In genomic region chr10:65889881-65890280, GRCm38 (mm10) we compare ENCODE assay signal across 21 mouse cellular contexts.
DNase-seq lines count a peak whose midpoint lies in the region; ATAC-seq and TF ChIP-seq lines count a peak whose summit lies in the region.
"Had no signal": no experiment of that assay in that cellular context is flagged by ENCODE, and none has a peak within 500 bp of the region (broad histone marks: within the 10 kb centered on the region; RNA-seq: fewer than 3 reads in every experiment).

No protein-coding gene starts in this region.

- H3K4me1 ChIP-seq in kidney, embryonic 14.5 days (ENCODE audit: control insufficient read depth, insufficient read depth, low read length), result no peaks in the 10 kb centered on the region
- H3K4me1 ChIP-seq in kidney, postnatal 0 days (replicated peaks; ENCODE audit: insufficient read depth, low read length), result no peaks in the 10 kb centered on the region
- H3K4me1 ChIP-seq: forebrain, embryonic 10.5 days; forebrain, embryonic 13.5 days; hindbrain, embryonic 12.5 days; hindbrain, embryonic 15.5 days had no signal

- TF ChIP-seq CTCF in kidney, postnatal 0 days (IDR thresholded peaks at IDR 0.05; ENCODE audit: low read depth), result no peak

- no peak overlapping the region for H3K4me3 ChIP-seq in kidney, embryonic 14.5 days (ENCODE audit: low read length)
- no peak overlapping the region for H3K4me3 ChIP-seq in kidney, postnatal 0 days (replicated peaks; ENCODE audit: low read depth, low read length)
- H3K4me3 ChIP-seq: forebrain, embryonic 10.5 days; forebrain, embryonic 13.5 days; gastrocnemius, adult 2 months; hindbrain, embryonic 12.5 days; hindbrain, embryonic 15.5 days had no signal

- no peaks in the 10 kb centered on the region for H3K27me3 ChIP-seq in kidney, embryonic 14.5 days (ENCODE audit: control insufficient read depth, insufficient read depth, low read length)
- no peaks in the 10 kb centered on the region for H3K27me3 ChIP-seq in kidney, postnatal 0 days (ENCODE audit: insufficient read depth, low read length)
- H3K27me3 ChIP-seq: forebrain, embryonic 13.5 days; hindbrain, embryonic 12.5 days; hindbrain, embryonic 15.5 days had no signal

- no peaks in the 10 kb centered on the region for H3K9me3 ChIP-seq in kidney, embryonic 14.5 days (ENCODE audit: control insufficient read depth, low read length)
- H3K9me3 ChIP-seq in kidney, postnatal 0 days (replicated peaks; ENCODE audit: low read length), result no peaks in the 10 kb centered on the region
- H3K9me3 ChIP-seq: forebrain, embryonic 10.5 days; forebrain, embryonic 13.5 days; hindbrain, embryonic 12.5 days; hindbrain, embryonic 15.5 days had no signal

- no peak for DNase-seq in kidney, adult 11 months
- peak; percentile 7 for DNase-seq in kidney, postnatal 0 days (ENCODE audit: low spot score)
- DNase-seq in kidney, adult 18-20 months, result no peak
- DNase-seq in forelimb bud, embryonic 11.5 days (ENCODE audit: low read depth, low spot score), result peak; percentile 2
- DNase-seq: adrenal gland, adult 8-10 months; adrenal gland, postnatal 25 days; cerebellum, adult 18-20 months; cerebellum, adult 9-10 months; cerebellum, postnatal 14 days; gastrocnemius, adult 2 months; gastrocnemius, postnatal 14 days; heart, adult 11 months had no signal

- H3K9ac ChIP-seq in kidney, embryonic 14.5 days (ENCODE audit: low read depth, low read length), result no peak overlapping the region
- H3K9ac ChIP-seq in kidney, postnatal 0 days (ENCODE audit: low read depth, low read length), result no peak overlapping the region
- H3K9ac ChIP-seq: forebrain, embryonic 13.5 days; hindbrain, embryonic 12.5 days; hindbrain, embryonic 15.5 days had no signal

- H3K4me2 ChIP-seq in kidney, embryonic 14.5 days (replicated peaks; ENCODE audit: low read depth, low read length), result no peak overlapping the region
- no peak overlapping the region for H3K4me2 ChIP-seq in kidney, postnatal 0 days (ENCODE audit: low read length)
- H3K4me2 ChIP-seq: forebrain, embryonic 13.5 days; heart, embryonic 11.5 days; hindbrain, embryonic 12.5 days; hindbrain, embryonic 15.5 days had no signal

- WGBS in kidney, embryonic 14.5 days, result 38% methylated on average over 3 of the region's 3 CpGs
- WGBS in kidney, postnatal 0 days, result 37% methylated on average over 3 of the region's 3 CpGs

- H3K27ac ChIP-seq in kidney, embryonic 14.5 days (ENCODE audit: low read depth, low read length), result no peak overlapping the region
- H3K27ac ChIP-seq in kidney, postnatal 0 days, result no peak overlapping the region
- H3K27ac ChIP-seq: forebrain, embryonic 10.5 days; forebrain, embryonic 13.5 days; gastrocnemius, adult 2 months; hindbrain, embryonic 12.5 days; hindbrain, embryonic 15.5 days had no signal

- no peaks in the 10 kb centered on the region for H3K36me3 ChIP-seq in kidney, embryonic 14.5 days (ENCODE audit: control insufficient read depth, insufficient read depth, low read length)
- H3K36me3 ChIP-seq in kidney, postnatal 0 days (ENCODE audit: insufficient read depth, low read length), result no peaks in the 10 kb centered on the region
- H3K36me3 ChIP-seq: forebrain, embryonic 10.5 days; hindbrain, embryonic 12.5 days; hindbrain, embryonic 15.5 days had no signal

- peak; percentile 49; the same call in 1 of the 2 replicates for ATAC-seq in kidney, embryonic 14.5 days (ENCODE audit: low FRiP score, low TSS enrichment)
- 0 out of 2 replicates have a peak, but pooled peaks have one; percentile 49 for ATAC-seq in kidney, postnatal 0 days (replicated peaks; ENCODE audit: low FRiP score, low read depth)
- ATAC-seq in megakaryocyte-erythroid progenitor cell, adult 5-6 weeks (replicated peaks; ENCODE audit: low FRiP score, low TSS enrichment, poor library complexity, severe bottlenecking), result no peak
- ATAC-seq: activated CD4-positive, CD25-positive, alpha-beta regulatory T cell, adult 4 months; forebrain, embryonic 13.5 days; forebrain, embryonic 16.5 days had no signal

Comparison
In these comparisons a context has a peak if more than half of its experiments do, and no peak if none do; other contexts are left out.
1. DNase-seq: peak in kidney, postnatal 0 days (single experiment) and forelimb bud, embryonic 11.5 days (single experiment); none in kidney, adult 11 months (single experiment) and kidney, adult 18-20 months (single experiment).